Mouse (Mus musculus): ENCODE measurements around the gene Fkbp10.

Gene Fkbp10

DNA sequence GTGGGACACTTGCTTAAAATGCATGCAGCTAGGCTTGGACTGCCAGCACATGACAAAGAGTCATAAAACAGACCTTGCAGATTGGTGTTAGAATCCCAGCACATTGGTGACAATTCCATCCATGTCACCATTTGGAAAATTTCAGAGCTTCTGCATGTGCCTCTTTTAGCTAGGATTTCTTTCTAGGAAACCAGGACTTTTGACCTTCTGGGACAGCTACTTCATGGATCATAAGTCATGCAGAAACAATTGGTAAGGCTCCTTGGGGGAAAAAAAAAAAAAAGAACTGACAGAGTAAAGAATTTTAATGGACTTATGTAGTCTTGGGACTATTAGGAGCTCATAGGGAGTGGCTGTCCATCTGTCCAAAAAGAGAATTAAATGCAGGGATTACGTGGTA is 22.4 kb downstream of the Fkbp10 start:
- in situ Hi-C loops (cut with MboI; ENCODE audit: low pct_unique_long_range_greater_than_20kb in 1 of 2, low sequenced_read_pairs in 2 of 2, unreplicated experiment in 1 of 2): no loop called here

- in situ Hi-C loops (cut with MboI; ENCODE audit: low pct_unique_long_range_greater_than_20kb in 1 of 2, low sequenced_read_pairs in 2 of 2, unreplicated experiment in 1 of 2): no loop called here
Observed at GRCm38 (mm10) chr11:100440691-100441522, 25.4 kb downstream of the Fkbp10 start.

DNA sequence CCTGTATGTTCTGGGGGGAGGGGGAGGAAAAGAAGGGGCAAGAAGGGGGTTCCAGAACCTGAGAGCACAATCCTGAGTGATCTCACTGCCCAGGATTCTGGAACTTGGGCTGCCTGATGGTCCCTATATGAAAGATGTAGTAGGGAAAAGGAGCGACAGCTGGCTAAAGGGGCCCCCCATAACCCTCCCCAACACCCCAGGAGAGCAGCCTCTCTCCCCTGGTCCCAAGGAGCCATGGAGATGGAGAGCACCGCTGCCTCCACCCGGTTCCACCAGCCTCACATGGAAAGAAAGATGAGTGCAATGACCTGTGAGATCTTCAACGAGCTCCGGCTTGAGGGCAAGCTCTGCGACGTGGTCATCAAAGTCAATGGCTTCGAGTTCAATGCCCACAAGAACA is 26.3 kb downstream of the Fkbp10 start, which contains the start of the genes Nt5c3b and Klhl10:
Gene Nt5c3b, minus strand, starts transcription at position 12 of the 400 bp plus-strand sequence.
Gene Klhl10, plus strand, starts transcription at position 121 of the 400 bp plus-strand sequence.
- in situ Hi-C loops (cut with MboI; ENCODE audit: low pct_unique_long_range_greater_than_20kb in 1 of 2, low sequenced_read_pairs in 2 of 2, unreplicated experiment in 1 of 2): no loop called here

GRCm38 (mm10) chr11:100442625-100443024 is 27.1 kb downstream of the Fkbp10 start:
- in situ Hi-C loops (cut with MboI; ENCODE audit: low pct_unique_long_range_greater_than_20kb in 1 of 2, low sequenced_read_pairs in 2 of 2, unreplicated experiment in 1 of 2): no loop called here

- in situ Hi-C loops (cut with MboI; ENCODE audit: low pct_unique_long_range_greater_than_20kb in 1 of 2, low sequenced_read_pairs in 2 of 2, unreplicated experiment in 1 of 2): no loop called here
Observed at GRCm38 (mm10) chr11:100457247-100457646, 41.8 kb downstream of the Fkbp10 start.

DNA sequence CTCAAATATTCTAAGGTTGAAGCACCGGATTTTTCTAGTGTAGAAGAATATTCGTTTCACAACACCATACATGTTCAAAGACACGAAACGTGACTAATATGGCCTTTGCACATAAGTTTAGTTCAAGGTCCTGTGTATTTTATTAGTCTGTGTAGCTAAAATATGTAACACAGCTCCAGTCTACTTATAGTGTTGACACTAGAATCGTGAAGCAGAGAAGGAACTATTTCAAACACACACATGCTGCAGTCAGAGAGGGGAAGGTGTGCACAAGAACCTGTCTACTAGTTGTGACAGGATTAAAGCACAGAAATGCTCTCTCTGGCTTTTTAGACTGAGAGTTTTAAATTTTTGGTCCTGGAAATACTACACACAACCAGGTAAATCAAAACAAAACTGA is 42.2 kb downstream of the Fkbp10 start:
- in situ Hi-C loops (cut with MboI; ENCODE audit: low pct_unique_long_range_greater_than_20kb in 1 of 2, low sequenced_read_pairs in 2 of 2, unreplicated experiment in 1 of 2): no loop called here

DNA sequence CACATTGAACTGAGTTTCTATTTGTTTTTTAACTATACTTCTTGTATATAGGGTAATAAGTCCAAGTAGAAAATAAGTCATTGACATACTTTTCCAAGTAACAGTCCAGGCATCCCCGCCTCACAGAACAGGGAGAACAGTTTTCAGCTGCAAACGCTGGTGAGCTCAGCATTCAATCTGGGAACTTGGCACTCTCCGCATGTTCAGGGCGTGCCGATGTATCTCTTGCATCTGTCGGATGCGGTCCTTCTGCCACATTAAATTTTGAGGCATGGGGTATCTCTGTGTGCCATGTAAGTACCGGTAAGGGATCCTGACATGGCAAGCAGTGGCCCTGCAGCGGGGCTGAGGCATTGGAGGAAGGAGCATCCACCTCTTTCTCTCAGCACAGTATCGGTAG is 47.2 kb downstream of the Fkbp10 start:
- in situ Hi-C loops (cut with MboI; ENCODE audit: low pct_unique_long_range_greater_than_20kb in 1 of 2, low sequenced_read_pairs in 2 of 2, unreplicated experiment in 1 of 2): no loop called here

DNA sequence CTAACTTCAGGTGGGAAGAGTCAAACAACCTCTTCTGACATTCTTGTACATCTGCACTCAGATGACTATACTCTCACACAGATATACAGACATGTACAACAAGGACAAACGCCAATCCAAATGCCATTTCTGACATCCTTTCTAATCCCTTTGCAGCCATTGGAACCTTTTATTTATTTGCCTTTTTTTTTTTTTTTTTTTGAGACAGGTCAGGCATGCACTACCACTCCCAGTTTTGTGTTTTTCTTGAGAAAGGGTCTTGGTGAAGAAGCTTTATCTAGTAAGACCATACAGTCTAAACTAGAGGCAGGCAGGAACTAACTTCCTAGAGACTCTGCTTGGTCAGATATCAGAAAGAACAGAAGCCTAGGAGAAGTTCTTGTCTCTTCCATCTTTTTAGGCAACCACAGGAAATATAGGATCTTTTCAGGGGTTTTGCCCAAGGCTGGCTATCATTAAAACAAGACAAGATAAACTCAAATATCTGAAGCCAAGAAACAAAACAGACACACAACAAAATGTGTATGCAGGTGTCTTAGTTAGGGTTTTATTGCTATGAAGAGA is 49.8 kb downstream of the Fkbp10 start:
- in situ Hi-C loops (cut with MboI; ENCODE audit: low pct_unique_long_range_greater_than_20kb in 1 of 2, low sequenced_read_pairs in 2 of 2, unreplicated experiment in 1 of 2): no loop called here

- in situ Hi-C loops (cut with MboI; ENCODE audit: low pct_unique_long_range_greater_than_20kb in 1 of 2, low sequenced_read_pairs in 2 of 2, unreplicated experiment in 1 of 2): no loop called here
Observed at GRCm38 (mm10) chr11:100465833-100466232, 50.3 kb downstream of the Fkbp10 start.

- in situ Hi-C loops (cut with MboI; ENCODE audit: low pct_unique_long_range_greater_than_20kb in 1 of 2, low sequenced_read_pairs in 2 of 2, unreplicated experiment in 1 of 2): no loop called here
Observed at GRCm38 (mm10) chr11:100471352-100472196, 56.1 kb downstream of the Fkbp10 start.

DNA sequence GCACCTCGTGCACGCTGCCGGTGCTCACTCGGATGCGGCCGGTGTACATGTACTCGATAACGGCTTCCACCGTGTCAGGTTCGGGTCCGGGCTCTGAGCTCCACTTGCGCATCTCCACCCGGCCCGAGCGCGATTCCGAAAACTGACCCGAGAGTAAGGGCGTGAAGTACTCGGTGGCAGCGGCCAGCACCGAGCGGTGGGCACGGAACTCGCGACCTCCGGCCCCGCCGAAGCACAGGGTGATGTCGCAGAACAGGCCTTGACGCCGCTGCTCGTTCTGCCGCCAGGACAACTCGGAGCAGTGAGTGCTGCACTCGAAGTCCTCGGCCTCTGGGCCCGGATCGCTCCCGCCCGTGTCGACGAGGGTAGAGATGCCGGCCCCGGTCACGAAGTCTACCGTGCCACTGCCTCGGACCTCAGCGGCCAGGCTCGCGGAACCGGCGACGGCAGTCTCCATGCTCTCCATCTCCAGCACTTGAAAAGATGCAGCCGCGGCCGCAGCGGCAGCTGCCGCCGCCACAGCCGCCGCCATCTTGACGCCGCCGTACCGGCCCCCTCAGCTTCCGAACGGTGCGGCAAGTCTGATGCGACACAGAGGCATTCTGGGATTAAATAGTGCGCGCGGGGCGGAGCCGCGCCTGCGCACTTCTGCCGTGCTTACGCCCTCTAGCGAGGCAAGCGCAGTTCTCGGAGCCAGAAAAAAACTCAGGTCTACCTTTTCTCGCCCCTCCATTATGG is 56.9 kb downstream of the Fkbp10 start, which contains the start of gene Klhl11:
Gene Klhl11, minus strand, starts transcription at position 545 of the 738 bp plus-strand sequence.
- in situ Hi-C loops (cut with MboI; ENCODE audit: low pct_unique_long_range_greater_than_20kb in 1 of 2, low sequenced_read_pairs in 2 of 2, unreplicated experiment in 1 of 2): no loop called here

GRCm38 (mm10) chr11:100472935-100473295 is 57.4 kb downstream of the Fkbp10 start:
- in situ Hi-C loops (cut with MboI; ENCODE audit: low pct_unique_long_range_greater_than_20kb in 1 of 2, low sequenced_read_pairs in 2 of 2, unreplicated experiment in 1 of 2): no loop called here

Data from mouse embryonic stem cell (cell line).